Mouse (Mus musculus) lung, adult 2 months (tissue): ENCODE measurements around the gene Arntl. TPM values are rescaled to one million over a fixed set of nuclear protein-coding genes. Genes with fewer than 3 reads are reported as not detected.

Experiments
- DNase-seq: peaks from one replicate; pipeline ENCODE4 v3.0.0; 2022
- H3K4me1 ChIP-seq: fragments of 200-500 bp; 2 replicates; pipeline ENCODE4 v1.6.1; 2011; ENCODE audit warnings: low read length; ENCODE audit not compliant: control insufficient read depth, insufficient read depth
- H3K4me3 ChIP-seq: fragments of 200-500 bp; replicated peaks from 2 replicates; pipeline ENCODE3; 2011; ENCODE audit warnings: low read depth, mild to moderate bottlenecking, control low read depth, low read length; ENCODE audit errors: extremely low read depth
- CTCF ChIP-seq: fragments of 200-500 bp; IDR thresholded peaks from 2 replicates; pipeline ENCODE4 v1.5.1; 2011; ENCODE audit warnings: mild to moderate bottlenecking, low read length, control low read depth; ENCODE audit not compliant: insufficient read depth
- POLR2A ChIP-seq: fragments of 200-500 bp; IDR thresholded peaks from 2 replicates; pipeline ENCODE4 v1.6.1; 2011; ENCODE audit warnings: low read depth, mild to moderate bottlenecking, control low read depth, low read length, borderline replicate concordance; ENCODE audit errors: extremely low read depth
- WGBS: fragments of 180-500 bp; shearing (Covaris S2); methylation state at CpG from one replicate; pipeline ENCODE4 v1.1.7; 2018; 5-methylcytosine and 5-hydroxymethylcytosine counted together
- polyA plus RNA-seq: library from polyadenylated mRNA; depleted of rRNA; stranded (reverse); fragments of >200 nt; gene quantifications from 2 replicates; pipeline ENCODE4 v1.2.3, GENCODE M21; 2012

The Arntl gene
- polyA plus RNA-seq, 1 experiment, result 15.8 TPM

DNA sequence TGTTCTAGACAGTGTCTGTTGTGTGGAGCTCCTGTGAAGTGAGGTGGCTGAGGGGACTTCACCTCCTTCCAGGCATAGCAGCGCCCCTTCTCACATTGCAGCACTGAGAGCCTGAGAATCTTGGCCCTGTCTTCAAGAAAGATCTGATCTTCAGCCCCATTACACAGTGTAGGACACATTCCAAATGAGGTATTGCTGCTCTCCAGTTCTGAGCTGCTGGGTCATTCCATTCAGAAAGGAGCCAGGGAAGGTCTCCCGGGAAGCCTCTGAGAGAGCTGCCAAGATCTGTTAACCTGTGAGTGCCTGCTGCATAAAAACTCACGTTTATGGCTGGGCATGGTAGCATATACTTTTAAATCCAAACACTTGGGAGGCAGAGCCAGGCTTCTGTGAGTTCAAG, 5.7 kb upstream of the Arntl start:
- no peak overlapping the region for H3K4me3 ChIP-seq
- TF ChIP-seq POLR2A, result no peak
- no peak for TF ChIP-seq CTCF
- DNase-seq, result no peak
- 44% methylated on average over 3 of the region's 3 CpGs for WGBS
- H3K4me1 ChIP-seq, result no peaks in the 10 kb centered on the region

DNA sequence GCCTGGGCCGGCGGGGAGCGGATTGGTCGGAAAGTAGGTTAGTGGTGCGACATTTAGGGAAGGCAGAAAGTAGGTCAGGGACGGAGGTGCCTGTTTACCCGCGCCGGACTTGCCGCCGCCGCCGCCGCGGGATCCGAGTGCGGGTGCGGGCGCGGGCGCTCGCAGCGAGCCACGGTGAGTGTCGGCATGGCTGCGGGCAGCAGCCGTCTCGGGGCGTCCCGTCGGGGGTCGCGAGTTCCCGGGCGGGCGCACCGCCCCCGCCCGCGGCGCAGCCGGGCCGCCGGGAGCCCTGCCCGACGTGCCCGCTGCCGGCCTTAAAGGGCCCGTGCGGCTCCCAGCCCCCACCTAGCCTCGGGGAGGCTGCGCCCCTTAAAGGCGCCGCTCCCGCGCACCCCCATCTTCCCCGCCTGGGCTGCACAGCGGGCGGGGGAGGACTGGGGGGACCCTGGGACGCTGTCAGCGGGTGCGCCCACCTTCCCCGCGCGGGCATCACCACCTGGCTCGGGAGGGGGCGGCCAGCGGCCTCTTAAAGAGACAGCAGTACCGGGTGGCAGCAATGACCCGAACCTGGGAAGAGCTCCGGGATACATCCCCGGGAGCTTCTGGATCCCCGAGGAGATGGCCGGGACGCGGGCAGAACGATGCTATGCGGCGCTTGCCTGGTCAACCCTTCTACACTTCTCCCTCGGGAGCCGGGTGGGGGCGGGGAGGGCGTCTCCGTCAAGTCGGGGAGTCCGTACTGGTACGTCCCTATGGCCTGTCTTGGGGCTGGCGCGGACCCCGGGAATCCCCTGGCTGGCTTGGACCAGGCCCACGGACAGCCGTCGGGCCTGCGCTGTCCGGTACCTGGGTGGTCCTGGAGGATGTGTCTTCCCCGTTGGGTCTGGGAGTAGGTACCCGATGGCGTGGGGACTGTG, 464 bp downstream of the Arntl start:
- 2% methylated on average over 92 of the region's 98 CpGs for WGBS
- TF ChIP-seq POLR2A, result no peak
- TF ChIP-seq CTCF, result no peak
- Histone ChIP-seq H3K4me1 (peaks cover 16% of the 10 kb centered on the region), H3K4me3 (peak overlapping the region; percentile 62)
- peak; percentile 76 for DNase-seq

DNA sequence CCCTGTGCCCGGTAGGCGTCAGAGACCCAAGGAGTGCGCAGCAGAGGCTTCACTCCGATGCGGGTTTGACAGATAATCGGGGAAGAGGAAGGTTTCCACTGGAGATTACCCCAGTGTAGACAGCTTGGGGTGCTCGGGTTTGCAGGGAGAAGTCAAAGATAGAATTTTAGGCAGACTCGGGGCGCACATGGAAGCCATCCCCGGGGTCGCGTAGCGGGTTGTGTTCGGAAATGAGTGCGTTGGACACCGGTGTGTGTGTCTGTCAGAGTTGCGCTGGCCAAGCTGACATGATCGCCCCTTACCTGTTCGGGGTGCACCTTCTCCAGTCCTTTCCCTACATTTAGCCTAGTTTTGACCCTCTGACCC, 1.1 kb downstream of the Arntl start:
- H3K4me1 ChIP-seq, result peaks cover 16% of the 10 kb centered on the region
- DNase-seq, result no peak
- H3K4me3 ChIP-seq, result peak overlapping the region; percentile 62
- WGBS, result 7% methylated on average over 19 of the region's 19 CpGs
- TF ChIP-seq POLR2A, result no peak
- TF ChIP-seq CTCF, result no peak

DNA sequence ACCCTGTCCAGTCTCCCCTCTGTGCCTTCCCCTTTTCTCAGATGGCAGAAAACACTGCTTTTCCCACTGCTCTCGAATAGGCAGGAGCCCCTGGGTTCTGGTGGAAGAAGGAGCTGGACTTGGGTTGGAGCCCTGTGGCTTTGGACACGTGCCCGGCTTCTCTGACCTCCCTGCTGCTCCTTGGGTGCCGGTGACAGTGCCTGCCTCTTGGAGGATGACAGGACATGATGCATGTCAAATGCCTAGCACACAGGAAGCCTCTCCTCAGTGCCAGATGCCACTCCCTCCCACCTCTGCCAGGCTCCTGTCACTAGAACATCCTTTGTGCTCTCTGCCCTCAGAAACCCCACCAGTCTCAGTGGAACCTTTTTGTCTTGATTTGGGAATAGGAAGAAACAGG, 3.2 kb downstream of the Arntl start:
- 15% methylated on average over 4 of the region's 4 CpGs for WGBS
- peaks cover 16% of the 10 kb centered on the region for H3K4me1 ChIP-seq
- H3K4me3 ChIP-seq, result no peak overlapping the region
- DNase-seq, result no peak
- no peak for TF ChIP-seq CTCF
- no peak for TF ChIP-seq POLR2A

- DNase-seq, result no peak
- 59% methylated on average over 6 of the region's 6 CpGs for WGBS
- H3K4me3 ChIP-seq, result no peak overlapping the region
Measured at GRCm38 (mm10) chr7:113214245-113215169, 7.2 kb downstream of the Arntl start.

DNA sequence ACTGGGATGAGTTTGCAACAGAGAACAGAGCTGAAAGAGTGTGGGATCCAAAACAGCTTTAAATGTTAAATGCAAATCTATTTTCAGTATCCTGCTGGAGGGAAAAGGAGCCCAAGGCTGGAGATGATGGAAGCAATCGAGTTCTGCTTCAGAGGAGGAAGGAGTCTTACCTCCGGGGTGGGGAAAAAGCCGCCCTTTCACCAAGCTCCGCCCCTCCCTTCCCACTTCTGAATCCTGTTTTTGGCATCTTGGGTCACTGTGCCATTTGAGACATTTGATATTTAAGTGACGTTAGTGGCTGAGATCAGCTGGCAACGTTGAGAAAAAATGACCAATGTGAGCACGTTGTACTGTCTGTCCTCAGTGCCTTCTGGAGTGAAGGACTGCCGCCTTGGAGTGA, 8.9 kb downstream of the Arntl start:
- no peak overlapping the region for H3K4me3 ChIP-seq

More at GRCm38 (mm10) chr7:113214245-113215169, 7.2 kb downstream of the Arntl start:
- TF ChIP-seq POLR2A, result no peak
- TF ChIP-seq CTCF, result no peak
- H3K4me1 ChIP-seq, result peaks cover 17% of the 10 kb centered on the region

GRCm38 (mm10) chr7:113219416-113219815, 12.2 kb downstream of the Arntl start:
- no peak overlapping the region for H3K4me3 ChIP-seq
- no peak for DNase-seq
- 79% methylated on average over 13 of the region's 13 CpGs for WGBS
- H3K4me1 ChIP-seq, result peaks cover 7% of the 10 kb centered on the region
- TF ChIP-seq CTCF (no peak), POLR2A (no peak)

More for the DNA sequence above, 8.9 kb downstream of the Arntl start:
- TF ChIP-seq POLR2A (no peak), CTCF (no peak)
- 31% methylated on average over 8 of the region's 8 CpGs for WGBS
- no peak for DNase-seq
- peaks cover 7% of the 10 kb centered on the region for H3K4me1 ChIP-seq

- WGBS, result 95% methylated on average over 3 of the region's 3 CpGs
- Histone ChIP-seq H3K4me3 (no peak overlapping the region), H3K4me1 (peaks cover 7% of the 10 kb centered on the region)
- DNase-seq, result no peak
- TF ChIP-seq CTCF, result no peak
- TF ChIP-seq POLR2A, result no peak
Measured at GRCm38 (mm10) chr7:113219864-113220263, 12.6 kb downstream of the Arntl start.

DNA sequence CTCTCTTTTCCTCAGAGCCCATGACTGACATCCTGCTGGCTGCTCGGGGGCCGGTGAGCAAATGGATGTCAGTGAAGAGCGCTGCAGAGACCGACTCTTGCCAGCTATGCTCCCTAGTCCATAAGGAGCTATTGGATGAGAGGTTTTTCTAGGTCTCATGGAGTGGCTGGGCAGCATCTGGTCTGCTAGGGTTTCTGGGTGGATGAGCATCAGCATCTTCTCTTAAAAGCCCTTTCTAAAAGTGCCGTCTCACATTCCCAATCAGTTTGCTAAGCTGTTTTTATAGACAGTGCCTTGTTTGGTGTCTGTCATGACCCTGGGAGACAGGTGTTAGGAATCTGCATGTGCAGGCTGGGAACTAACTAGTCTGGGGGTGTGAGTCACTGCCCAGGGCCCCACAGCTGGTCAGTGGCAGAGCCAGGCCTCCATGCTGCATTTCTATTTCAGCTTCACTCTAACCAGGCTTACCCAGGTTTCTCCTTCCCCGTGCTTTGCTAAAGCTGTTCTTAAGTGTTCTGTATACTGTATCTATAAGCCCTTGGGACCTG, 13.5 kb downstream of the Arntl start:
- peaks cover 7% of the 10 kb centered on the region for H3K4me1 ChIP-seq
- DNase-seq, result no peak
- no peak overlapping the region for H3K4me3 ChIP-seq
- no peak for TF ChIP-seq POLR2A
- no peak for TF ChIP-seq CTCF
- WGBS, result 77% methylated on average over 6 of the region's 6 CpGs

GRCm38 (mm10) chr7:113222821-113223220, 15.6 kb downstream of the Arntl start:
- Histone ChIP-seq H3K4me1 (no peaks in the 10 kb centered on the region), H3K4me3 (no peak overlapping the region)
- no peak for DNase-seq
- TF ChIP-seq CTCF (no peak), POLR2A (no peak)
- WGBS, result 84% methylated on average over 5 of the region's 5 CpGs
